Mouse (Mus musculus) CH12.LX (cell line): ENCODE results near the gene Nexmif. TPM values are rescaled to one million over a fixed set of nuclear protein-coding genes. Genes with fewer than 3 reads are reported as not detected.

Source experiments
- DNase-seq: peaks from one replicate; pipeline ENCODE4 v3.0.0-alpha.2; 2013; ENCODE audit errors: extremely low read depth
- H3K27ac ChIP-seq: 2 replicates; pipeline ENCODE4 v1.5.1; 2012; ENCODE audit warnings: low read depth, mild to moderate bottlenecking, control low read depth, moderate library complexity; ENCODE audit not compliant: insufficient read depth
- H3K27me3 ChIP-seq: replicated peaks from 2 replicates; pipeline ENCODE3; 2012; ENCODE audit warnings: inconsistent platforms
- H3K36me3 ChIP-seq, 2 experiments: replicated peaks in 1 of 2; 2 replicates each; pipeline versions ENCODE3 to v1.6.1; 2012; ENCODE audit warnings: inconsistent platforms in 1 of 2, low read length in 1 of 2, mild to moderate bottlenecking in 1 of 2, mixed read lengths in 1 of 2, moderate library complexity in 1 of 2; ENCODE audit not compliant: control insufficient read depth in 1 of 2, insufficient read depth in 1 of 2
- H3K4me1 ChIP-seq, 2 experiments: 2 replicates each; pipeline ENCODE4 v1.6.1; 2012; ENCODE audit warnings: inconsistent platforms in 1 of 2, moderate library complexity in 1 of 2; ENCODE audit not compliant: insufficient read depth in 2 of 2, control insufficient read depth in 1 of 2
- H3K4me2 ChIP-seq: 2 replicates; pipeline ENCODE4 v1.6.1; 2012; ENCODE audit warnings: low read depth, mild to moderate bottlenecking, control low read depth; ENCODE audit not compliant: poor library complexity, insufficient read depth, severe bottlenecking
- H3K4me3 ChIP-seq, 3 experiments: fragments of 150-350 bp in 1 of 3; sonication (generic) in 1 of 3; replicated peaks in 1 of 3; 2 replicates each; pipeline versions ENCODE3 to v1.5.1; 2011 to 2012; ENCODE audit warnings: low read depth in 2 of 3, low read length in 2 of 3, mild to moderate bottlenecking in 2 of 3, moderate library complexity in 2 of 3, control low read depth in 1 of 3, improper control_type of control experiment in 1 of 3, inconsistent platforms in 1 of 3, mixed read lengths in 1 of 3; ENCODE audit not compliant: poor library complexity in 1 of 3
- H3K79me2 ChIP-seq: replicated peaks from 2 replicates; pipeline ENCODE4 v1.6.1; 2012; ENCODE audit warnings: mild to moderate bottlenecking, moderate library complexity; ENCODE audit not compliant: control insufficient read depth, poor library complexity, insufficient read depth, severe bottlenecking; ENCODE audit errors: extremely low read depth
- H3K9ac ChIP-seq: 2 replicates; pipeline ENCODE4 v1.6.1; 2012; ENCODE audit warnings: low read depth, mild to moderate bottlenecking, control low read depth, moderate library complexity; ENCODE audit not compliant: insufficient read depth
- H3K9me3 ChIP-seq: replicated peaks from 2 replicates; pipeline ENCODE3; 2012; ENCODE audit warnings: low read length, inconsistent platforms, mixed read lengths
- CHD1 ChIP-seq: IDR thresholded peaks from 2 replicates; pipeline ENCODE4 v1.6.1; 2012; ENCODE audit warnings: low read depth, low read length, improper control_type of control experiment, inconsistent platforms
- CHD2 ChIP-seq: IDR thresholded peaks from 2 replicates; pipeline ENCODE4 v1.6.1; 2011; ENCODE audit warnings: low read length, improper control_type of control experiment
- CTCF ChIP-seq, 2 experiments: IDR thresholded peaks in 1 of 2; conservative IDR thresholded peaks in 1 of 2; 2 replicates each; pipeline ENCODE4 v1.5.1; 2011 to 2012; ENCODE audit warnings: low read depth in 2 of 2, low read length in 2 of 2, improper control_type of control experiment in 1 of 2, inconsistent platforms in 1 of 2, mild to moderate bottlenecking in 1 of 2, moderate library complexity in 1 of 2
- E2F4 ChIP-seq: IDR thresholded peaks from 2 replicates; pipeline ENCODE4 v1.6.1; 2011; ENCODE audit warnings: low read depth, low read length, improper control_type of control experiment; ENCODE audit not compliant: insufficient replicate concordance
- GABPA ChIP-seq: IDR thresholded peaks from 2 replicates; pipeline ENCODE4 v1.6.1; 2012; ENCODE audit warnings: low read depth, low read length, improper control_type of control experiment, inconsistent platforms; ENCODE audit not compliant: insufficient replicate concordance
- HCFC1 ChIP-seq: IDR thresholded peaks from 2 replicates; pipeline ENCODE4 v1.6.1; 2012; ENCODE audit warnings: low read depth, mild to moderate bottlenecking, inconsistent platforms, low read length, improper control_type of control experiment
- JUND ChIP-seq: conservative IDR thresholded peaks from 2 replicates; pipeline ENCODE4 v1.6.1; 2011; ENCODE audit warnings: low read depth, low read length, improper control_type of control experiment
- KAT2A ChIP-seq: IDR thresholded peaks from 2 replicates; pipeline ENCODE4 v1.6.1; 2012; ENCODE audit warnings: low read length, improper control_type of control experiment, inconsistent platforms; ENCODE audit not compliant: insufficient replicate concordance
- MAZ ChIP-seq: IDR thresholded peaks from 2 replicates; pipeline ENCODE4 v1.6.1; 2012; ENCODE audit warnings: low read depth, mild to moderate bottlenecking, inconsistent platforms, low read length, improper control_type of control experiment, moderate library complexity
- MEF2A ChIP-seq: IDR thresholded peaks from 2 replicates; pipeline ENCODE4 v1.6.1; 2014; ENCODE audit warnings: low read depth, mild to moderate bottlenecking, inconsistent platforms, low read length, improper control_type of control experiment, borderline replicate concordance
- MXI1 ChIP-seq: IDR thresholded peaks from 2 replicates; pipeline ENCODE4 v1.6.1; 2011; ENCODE audit warnings: mild to moderate bottlenecking, low read depth, low read length, improper control_type of control experiment
- MYC ChIP-seq: IDR thresholded peaks from 2 replicates; pipeline ENCODE4 v1.6.1; 2011; ENCODE audit warnings: low read depth, mild to moderate bottlenecking, improper control_type of control experiment, low read length
- PAX5 ChIP-seq: IDR thresholded peaks from 2 replicates; pipeline ENCODE4 v1.6.1; 2012; ENCODE audit warnings: low read length, inconsistent platforms, mixed read lengths
- POLR2A ChIP-seq: IDR thresholded peaks from 2 replicates; pipeline ENCODE4 v1.6.1; 2011; ENCODE audit warnings: low read depth, mild to moderate bottlenecking, improper control_type of control experiment, low read length
- POLR2AphosphoS2 ChIP-seq: IDR thresholded peaks from 2 replicates; pipeline ENCODE4 v1.6.1; 2011; ENCODE audit warnings: low read depth, low read length, improper control_type of control experiment
- RAD21 ChIP-seq: IDR thresholded peaks from 2 replicates; pipeline ENCODE4 v1.6.1; 2011; ENCODE audit warnings: low read depth, mild to moderate bottlenecking, low read length, improper control_type of control experiment, moderate library complexity
- SIN3A ChIP-seq: IDR thresholded peaks from 2 replicates; pipeline ENCODE4 v1.6.1; 2012; ENCODE audit warnings: low read length, improper control_type of control experiment, inconsistent platforms
- SMC3 ChIP-seq: IDR thresholded peaks from 2 replicates; pipeline ENCODE4 v1.6.1; 2011; ENCODE audit warnings: low read depth, low read length, improper control_type of control experiment
- ZC3H11A ChIP-seq: IDR thresholded peaks from 2 replicates; pipeline ENCODE4 v1.6.1; 2012; ENCODE audit warnings: low read depth, mild to moderate bottlenecking, inconsistent platforms, low read length, improper control_type of control experiment
- ZMIZ1 ChIP-seq: IDR thresholded peaks from 2 replicates; pipeline ENCODE4 v1.6.1; 2012; ENCODE audit warnings: low read depth, mild to moderate bottlenecking, inconsistent platforms, low read length, improper control_type of control experiment
- dilution Hi-C: fragments of 300-500 bp; cut with MboI; formaldehyde crosslinking; loops from 2 replicates; pipeline ENCODE4 v1.14.3; 2020; ENCODE audit warnings: low sequenced_read_pairs; ENCODE audit not compliant: extremely low pct_unique_long_range_greater_than_20kb, extremely low pct_ligation_motif_present
- in situ Hi-C: fragments of 300-500 bp; cut with MboI; formaldehyde crosslinking; loops from 3 replicates; pipeline ENCODE4 v1.14.3; 2019; ENCODE audit warnings: low sequenced_read_pairs, low pct_ligation_motif_present, low pct_unique_long_range_greater_than_20kb, mixed read lengths
- polyA plus RNA-seq: library from polyadenylated mRNA; unstranded; fragments of >175 nt; gene quantifications from 2 replicates; pipeline ENCODE4 v1.2.1, GENCODE M21; 2012; ENCODE audit warnings: low read depth; ENCODE audit not compliant: insufficient read length
- total RNA-seq, 2 experiments: library from RNA; depleted of rRNA; stranded (reverse); fragments of 300-350 nt in 1 of 2; fragments of >200 nt in 1 of 2; gene quantifications; 2 replicates each; pipeline ENCODE4 v1.2.3; 2012 to 2014

The Nexmif gene
- total and polyA plus RNA-seq, 3 experiments: not detected

- TF ChIP-seq SMC3 (no peak), KAT2A (no peak), E2F4 (no peak), POLR2AphosphoS2 (no peak), RAD21 (no peak), GABPA (no peak), CHD2 (no peak), MXI1 (no peak), ZC3H11A (no peak), ZMIZ1 (no peak), JUND (no peak), MEF2A (no peak), SIN3A (no peak), MYC (no peak), POLR2A (no peak), HCFC1 (no peak), MAZ (no peak)
- TF ChIP-seq, all 38 proteins: peak for 0
- dilution Hi-C loops: no loop called here
- Histone ChIP-seq H3K36me3 (no peaks in the 10 kb centered on the region), H3K4me3 (no peak overlapping the region), H3K27ac (no peak overlapping the region), H3K79me2 (no peaks in the 10 kb centered on the region), H3K27me3 (no peaks in the 10 kb centered on the region), H3K9ac (no peak overlapping the region), H3K4me1 (no peaks in the 10 kb centered on the region), H3K4me2 (no peak overlapping the region), H3K9me3 (peaks cover 5% of the 10 kb centered on the region)
- DNase-seq: no peak
- in situ Hi-C loops: no loop called here
These were observed 4.4 kb downstream of the Nexmif start for GRCm38 (mm10) chrX:104196561-104196960.

GRCm38 (mm10) chrX:104179257-104179656 is 21.7 kb downstream of the Nexmif start:
- Histone ChIP-seq H3K9ac (no peak overlapping the region), H3K9me3 (no peaks in the 10 kb centered on the region), H3K27me3 (no peaks in the 10 kb centered on the region), H3K4me2 (no peak overlapping the region), H3K4me3 (no peak overlapping the region), H3K27ac (no peak overlapping the region), H3K79me2 (no peaks in the 10 kb centered on the region), H3K4me1 (no peaks in the 10 kb centered on the region), H3K36me3 (no peaks in the 10 kb centered on the region)
- DNase-seq: peak; percentile 42
- dilution Hi-C loops (no loop called here), in situ Hi-C loops (no loop called here)
- TF ChIP-seq CTCF (conservative IDR thresholded peaks at IDR 0.05 in 1 of 2, IDR thresholded peaks at IDR 0.05 in 1 of 2; ENCODE audit: low read depth in 2 of 2, low read length in 2 of 2) (peak; percentile 27 to 68; a peak in 3 of 4 replicates), CHD1 (no peak), RAD21 (peak; percentile 61), SMC3 (peak; percentile 62), PAX5 (no peak)
